Mouse (Mus musculus) right cerebral cortex, postnatal 25 days (tissue): ENCODE measurements around the gene Flvcr1.
A peak's percentile ranks its signal among the peaks of the same experiment; 100 is the strongest.
"Not testable (repeated sequence)": the region's sequence is repeated elsewhere in the genome, so short reads cannot be mapped to it uniquely, and the experiment has no call there.

ENCODE experiments used
- DNase-seq: peaks from one replicate; pipeline ENCODE4 v3.0.0; 2022

Gene Flvcr1

DNA sequence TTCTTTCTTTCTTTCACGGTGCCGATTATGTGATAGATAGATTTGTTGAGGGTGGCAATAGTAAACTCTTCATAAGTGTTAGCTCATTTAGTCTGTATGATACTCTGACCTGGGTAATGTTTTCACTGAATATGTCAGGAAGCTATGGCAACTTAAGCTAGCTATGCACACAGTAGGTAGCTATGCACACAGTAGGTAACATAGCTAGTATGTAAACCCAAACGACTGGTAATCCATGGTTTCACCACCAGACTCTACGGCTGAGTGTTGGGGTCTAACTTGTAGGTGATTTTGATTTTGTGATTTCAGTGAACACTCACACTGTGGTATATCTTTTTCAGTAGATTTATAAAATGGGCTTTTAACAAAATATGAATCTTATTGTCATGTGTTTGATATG is 12.0 kb upstream of the Flvcr1 start:
- no peak for DNase-seq

DNA sequence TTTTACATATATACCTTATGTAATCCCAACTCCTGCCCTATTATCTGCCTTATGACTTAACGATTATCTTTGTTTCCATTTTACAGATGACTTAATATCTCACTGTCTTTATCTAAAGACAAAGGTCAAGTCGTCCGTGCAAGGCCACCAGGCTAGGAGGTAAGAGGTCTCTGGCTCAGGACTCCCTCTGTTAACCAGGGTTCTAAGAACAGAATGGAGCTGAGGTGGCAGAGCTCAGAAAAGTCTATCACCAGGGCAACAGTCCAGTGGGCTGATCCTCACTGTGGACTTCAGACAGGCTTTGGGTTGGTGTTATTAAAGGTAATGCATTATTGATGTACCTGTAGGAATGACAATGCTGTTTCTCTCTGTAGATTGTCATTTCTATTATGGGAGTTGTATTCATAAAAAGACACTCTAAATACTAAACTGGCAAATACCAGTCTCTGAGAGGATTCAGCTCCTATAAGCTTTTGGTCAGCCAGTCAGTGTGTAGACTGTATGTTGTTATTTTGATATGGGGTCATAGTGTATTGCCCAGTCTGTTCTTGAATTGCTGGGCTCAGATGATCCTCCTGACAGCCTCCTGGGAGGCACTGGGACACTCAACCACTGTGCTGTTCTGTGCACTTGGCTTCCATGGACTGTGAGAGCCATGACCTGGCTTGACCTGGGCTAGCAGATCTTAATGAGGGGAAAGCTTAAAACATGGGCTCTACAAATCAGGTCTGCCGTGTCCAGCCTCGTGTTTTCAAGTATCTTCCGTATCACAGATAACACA is 10.8 kb upstream of the Flvcr1 start, which contains the start of gene Spata45:
TSS of gene Spata45 (plus strand) at position 86 of the 781 bp plus-strand sequence.
- no peak for DNase-seq

DNA sequence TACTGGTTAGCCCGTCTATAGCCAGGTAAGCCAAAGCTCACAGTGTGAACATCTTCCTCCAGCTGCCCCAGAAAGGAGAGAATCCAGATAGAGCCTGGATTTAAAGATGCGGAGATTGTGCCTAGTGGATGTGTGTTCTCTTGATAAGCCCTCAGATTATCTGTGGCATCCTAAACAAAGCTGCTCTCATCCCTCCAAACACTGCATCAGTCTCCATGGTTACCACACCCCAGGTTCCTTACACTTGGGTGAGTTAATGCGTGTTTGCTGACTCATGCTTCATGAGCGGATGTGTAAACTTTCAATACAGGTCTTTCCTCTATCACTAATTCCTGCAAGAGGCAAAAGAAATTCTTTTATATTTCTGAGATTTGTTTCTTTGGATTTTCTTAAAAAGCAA is 9.7 kb upstream of the Flvcr1 start:
- no peak for DNase-seq

DNA sequence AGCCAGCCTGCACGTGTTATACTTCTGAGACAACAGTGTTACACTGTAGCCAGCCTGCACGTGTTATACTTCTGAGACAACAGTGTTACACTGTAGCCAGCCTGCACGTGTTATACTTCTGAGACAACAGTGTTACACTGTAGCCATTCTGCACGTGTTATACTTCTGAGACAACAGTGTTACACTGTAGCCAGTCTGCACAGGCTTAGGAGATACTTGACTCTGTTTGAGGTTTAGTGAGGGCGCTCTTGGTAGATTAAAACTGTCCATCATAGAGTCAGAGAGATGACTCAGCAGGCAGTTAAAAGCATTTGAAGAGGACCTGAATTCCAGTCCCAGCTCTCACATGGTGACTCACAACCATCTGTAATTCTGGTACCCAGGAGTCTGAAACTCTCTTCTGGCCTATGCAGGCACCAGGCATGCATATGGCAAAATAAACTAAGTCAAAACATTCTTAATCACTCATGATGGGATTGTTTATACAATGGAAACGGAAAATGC is 5.0 kb upstream of the Flvcr1 start:
- DNase-seq = not testable (repeated sequence)

DNA sequence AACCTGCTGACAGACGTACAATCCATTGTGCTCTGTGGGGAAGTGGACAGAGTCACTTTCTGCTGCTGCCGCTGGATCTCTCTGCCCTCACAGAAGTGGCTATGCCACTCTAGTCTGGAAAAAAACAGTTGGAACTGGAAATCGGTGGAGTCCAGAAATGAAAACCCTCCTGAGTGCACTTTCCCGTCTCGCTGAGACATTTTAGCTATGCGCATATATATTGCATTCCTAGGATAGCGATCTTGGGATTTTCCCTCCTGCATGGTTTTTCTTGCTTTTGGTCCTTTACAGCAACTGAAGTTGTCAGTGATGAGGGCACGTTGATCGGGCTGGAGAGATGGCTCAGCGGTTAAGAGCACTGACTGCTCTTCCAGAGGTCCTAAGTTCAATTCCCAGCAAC is 4.2 kb upstream of the Flvcr1 start:
- no peak for DNase-seq

DNA sequence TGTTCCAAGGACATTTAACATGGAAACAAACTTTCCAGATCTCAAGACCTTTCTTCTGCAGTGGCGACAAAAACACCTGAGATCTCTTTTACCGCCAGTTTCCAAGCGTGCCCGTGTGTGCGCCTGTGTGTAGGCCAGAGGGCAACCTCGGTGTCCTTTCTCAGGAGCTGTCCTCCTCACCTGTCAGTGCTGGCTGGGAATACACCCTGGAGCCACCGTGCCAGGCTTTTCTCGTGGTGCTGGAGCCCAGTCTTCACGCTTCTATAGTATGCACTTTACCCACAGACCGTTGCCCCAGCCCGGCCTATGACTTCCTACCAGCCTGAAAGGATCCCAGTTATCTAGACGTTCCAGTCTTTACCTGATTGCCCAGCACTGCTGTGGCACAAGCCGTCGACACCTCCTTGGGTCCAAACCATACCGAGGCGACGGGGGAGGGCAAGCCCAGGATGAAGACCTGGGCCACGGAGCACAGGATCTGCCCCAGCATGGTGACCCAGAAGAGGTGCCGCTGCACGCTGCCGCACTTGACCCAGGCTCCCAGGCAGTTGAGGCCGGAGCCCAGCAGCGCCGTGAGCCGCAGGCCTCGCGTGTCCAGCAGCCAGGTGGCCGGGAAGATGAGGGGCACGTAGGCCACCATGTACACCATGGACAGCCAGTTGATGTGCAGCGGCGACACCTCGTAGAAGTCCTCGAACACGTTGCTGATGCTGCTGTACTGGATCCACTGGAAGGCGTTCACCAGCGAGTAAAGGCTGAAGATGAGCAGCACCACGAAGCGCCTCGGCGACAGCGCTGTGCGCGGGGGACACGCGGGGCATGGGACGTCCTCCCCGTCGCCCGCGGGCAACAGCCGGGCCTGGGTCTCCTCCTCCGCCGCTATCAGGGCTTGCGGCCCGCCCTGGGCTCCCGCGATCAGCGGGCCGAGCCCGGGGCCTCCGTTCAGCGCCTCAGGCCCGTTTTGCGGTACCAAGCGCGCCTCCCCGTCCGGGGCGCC is 644 bp downstream of the Flvcr1 start:
- no peak for DNase-seq

DNA sequence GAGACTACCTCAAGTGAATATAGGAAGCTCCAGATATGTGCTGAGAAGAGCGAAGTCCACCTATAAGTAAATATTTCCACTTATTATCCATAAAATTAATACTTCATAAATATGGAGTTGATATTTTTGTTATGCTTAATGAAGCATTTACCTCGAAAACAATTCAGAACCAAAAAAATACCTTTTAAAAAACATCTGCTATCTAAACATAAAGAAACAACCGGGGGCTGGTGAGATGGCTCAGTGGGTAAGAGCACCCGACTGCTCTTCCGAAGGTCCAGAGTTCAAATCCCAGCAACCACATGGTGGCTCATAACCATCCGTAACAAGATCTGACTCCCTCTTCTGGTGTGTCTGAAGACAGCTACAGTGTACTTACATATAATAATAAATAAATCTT is 2.2 kb downstream of the Flvcr1 start:
- not testable (repeated sequence) for DNase-seq

DNA sequence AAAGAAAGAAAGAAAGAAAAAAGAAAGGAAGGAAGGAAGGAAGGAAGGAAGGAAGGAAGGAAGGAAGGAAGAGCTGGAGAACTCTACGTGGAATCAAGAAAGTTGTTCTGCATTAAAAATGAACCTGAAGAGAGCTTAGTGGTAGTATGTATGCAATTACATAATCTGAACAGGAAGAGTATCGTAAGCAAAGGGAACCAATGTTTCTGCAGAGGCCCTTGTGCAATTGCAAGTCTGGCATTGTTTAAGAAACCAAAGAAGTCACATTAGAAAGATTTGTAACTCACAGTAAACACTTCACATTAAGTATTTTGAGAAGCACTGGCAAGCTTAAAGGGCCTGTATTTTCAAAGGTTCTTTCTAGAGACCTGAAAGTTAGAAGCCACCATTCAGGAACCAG is 2.8 kb downstream of the Flvcr1 start:
- no peak for DNase-seq

DNA sequence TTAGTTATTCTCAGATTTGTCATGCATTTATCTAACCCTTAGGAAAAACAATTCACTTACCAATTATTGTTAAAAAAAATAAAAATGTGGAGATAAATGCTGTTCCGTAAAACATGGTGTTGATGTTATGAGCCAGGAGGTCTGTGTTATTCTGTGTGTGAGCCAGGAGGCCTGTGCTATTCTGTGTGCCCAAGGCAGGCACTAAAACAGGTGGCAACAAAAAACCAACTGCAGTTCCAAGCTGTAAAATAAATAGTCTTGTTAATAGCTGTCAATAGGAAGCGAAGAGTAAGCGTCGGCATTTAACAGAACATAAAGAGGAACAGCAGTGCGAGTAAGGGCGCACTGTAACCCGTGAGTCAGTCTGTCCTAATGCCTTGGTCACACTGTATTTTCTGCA is 4.9 kb downstream of the Flvcr1 start:
- DNase-seq = no peak

DNA sequence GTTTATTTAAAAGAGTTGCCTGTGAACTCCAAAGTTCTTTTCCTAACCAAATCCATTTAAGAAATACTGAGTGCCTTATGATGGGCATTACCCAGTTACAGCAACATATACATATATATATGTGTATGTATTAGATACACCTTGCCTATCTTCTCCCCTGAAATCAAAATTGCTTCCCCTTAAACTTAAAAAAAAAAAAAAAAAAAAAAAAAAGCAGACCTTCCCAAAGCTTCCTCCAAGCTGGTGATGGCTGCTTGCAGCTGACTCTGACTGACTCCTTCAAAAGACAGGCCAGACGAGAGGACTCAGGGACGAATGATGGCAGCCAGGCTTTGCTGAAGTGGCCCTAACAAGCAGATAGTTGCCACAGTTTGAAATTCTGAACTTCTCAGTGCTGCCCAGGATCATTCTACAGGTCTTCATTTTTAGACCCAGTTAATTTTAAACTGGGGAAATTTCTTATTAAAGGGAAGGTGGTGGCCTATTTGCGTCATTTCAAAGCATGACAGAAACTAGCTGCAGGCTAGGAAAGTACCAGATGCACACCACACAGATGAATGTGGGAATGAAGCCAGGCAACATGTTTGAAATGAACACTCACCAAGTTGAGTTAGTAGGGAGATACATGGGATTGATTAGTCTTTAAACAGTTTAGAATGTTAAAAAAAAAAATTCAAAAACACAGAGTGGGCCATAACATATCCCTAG is 5.6 kb downstream of the Flvcr1 start:
- no peak for DNase-seq

DNA sequence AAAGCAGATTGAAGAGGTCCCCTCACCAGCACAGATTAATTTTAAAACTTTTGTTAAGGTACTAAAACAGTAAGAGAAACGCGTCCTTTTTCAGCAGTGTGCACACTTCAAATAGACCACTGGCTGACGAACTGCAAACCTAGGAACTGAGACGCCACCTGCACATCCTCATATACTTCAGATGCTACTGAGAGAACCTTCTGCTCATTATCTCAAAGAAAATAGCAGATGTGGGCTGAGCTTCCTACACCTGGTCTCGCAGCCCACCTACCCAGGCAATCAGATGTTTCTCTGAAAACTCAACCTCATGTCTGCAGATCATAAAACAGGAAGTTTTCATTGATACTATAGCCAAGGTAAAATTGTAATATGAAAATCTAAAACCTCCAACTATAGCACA is 6.2 kb downstream of the Flvcr1 start:
- DNase-seq = no peak

DNA sequence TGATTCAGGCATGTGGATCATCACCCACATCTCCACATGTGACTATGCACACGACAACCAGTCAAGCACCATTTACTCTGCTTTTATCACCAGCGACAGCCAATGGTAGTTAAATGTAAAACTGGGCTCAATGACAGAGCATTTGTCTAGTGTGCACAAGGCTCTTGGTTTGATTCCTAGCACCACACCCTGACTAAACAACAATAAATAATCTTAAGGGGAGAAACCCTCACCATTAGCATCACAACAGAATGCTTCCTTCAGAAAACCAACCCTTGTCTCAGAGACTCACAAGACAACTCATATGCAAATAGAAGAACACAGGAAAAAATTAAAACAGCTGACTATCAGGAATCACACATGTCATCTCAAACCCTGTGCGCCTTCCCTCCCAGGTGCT is 11.7 kb downstream of the Flvcr1 start:
- no peak for DNase-seq

DNA sequence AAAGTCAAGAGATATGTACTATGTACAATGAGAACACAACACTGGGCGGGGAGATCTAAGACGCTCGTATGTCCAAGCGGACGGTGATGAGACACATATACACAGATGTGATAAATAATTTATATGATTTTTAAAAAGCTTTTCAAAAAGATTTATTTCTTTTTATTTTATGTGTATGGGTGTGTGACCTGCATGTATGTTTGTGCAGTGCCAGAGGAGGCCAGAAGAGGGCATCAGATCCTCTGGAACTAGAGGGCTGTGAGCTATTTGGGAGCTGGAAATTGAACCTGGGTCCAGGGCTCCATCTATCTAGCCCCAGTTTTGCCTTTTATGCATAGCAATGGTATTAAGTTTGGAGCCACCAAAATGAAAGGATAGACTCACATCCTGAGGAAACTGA is 17.3 kb downstream of the Flvcr1 start:
- no peak for DNase-seq

DNA sequence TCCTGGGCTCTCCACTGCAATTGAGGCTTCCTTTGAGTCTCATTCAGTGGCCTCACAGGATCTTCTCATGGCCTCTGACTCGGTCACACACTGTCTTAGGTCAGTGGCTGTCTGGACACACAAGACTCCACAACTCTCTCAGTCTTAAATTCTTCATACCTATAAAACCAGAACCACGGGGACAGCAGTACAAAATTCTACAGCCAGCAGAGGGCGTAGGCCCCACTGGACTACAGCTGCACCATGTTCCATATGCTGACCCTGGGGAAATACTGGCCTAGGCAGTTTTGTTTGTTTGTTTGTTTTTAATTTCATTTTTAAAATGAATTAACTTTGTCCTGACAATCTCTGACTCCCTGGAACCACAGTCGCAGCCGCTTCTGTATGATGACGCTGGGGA is 23.8 kb downstream of the Flvcr1 start:
- no peak for DNase-seq

DNA sequence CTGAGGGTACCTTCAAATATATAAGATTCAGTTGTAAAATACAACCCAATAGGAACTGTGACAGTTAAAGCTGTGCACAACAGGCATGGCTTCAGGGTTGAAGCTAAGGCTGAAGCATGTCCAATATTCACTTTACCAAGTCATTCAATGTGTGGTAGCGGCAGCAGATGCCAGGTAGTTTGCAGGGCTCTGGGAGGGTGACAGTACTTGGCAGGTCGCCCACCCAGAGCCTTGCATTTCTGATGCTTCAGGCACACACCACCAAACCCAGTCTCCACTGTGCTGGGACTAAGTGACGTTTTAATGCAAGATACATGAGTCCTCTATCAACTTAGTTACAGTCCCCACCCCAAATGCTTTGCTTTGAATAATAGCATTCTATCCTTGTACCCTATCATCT is 25.3 kb downstream of the Flvcr1 start:
- no peak for DNase-seq

DNA sequence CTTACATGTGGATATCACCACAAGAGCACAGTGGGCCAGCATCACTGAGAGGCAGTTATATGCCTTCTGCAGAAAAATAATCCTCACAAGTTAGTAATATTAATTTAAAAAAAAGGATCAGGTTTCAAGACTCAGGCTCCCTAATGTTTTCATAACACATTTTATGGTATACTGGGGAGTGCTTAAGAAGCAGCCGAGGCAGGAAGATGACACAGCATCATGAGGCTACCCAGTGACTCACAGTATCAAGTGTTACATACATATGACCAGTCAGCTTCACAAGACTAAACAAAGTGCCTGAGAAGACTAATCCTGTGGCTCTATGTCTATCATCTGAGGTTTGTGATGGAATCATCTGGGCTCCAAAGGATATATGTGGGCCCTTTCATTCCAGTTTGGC is 27.9 kb downstream of the Flvcr1 start:
- no peak for DNase-seq

DNA sequence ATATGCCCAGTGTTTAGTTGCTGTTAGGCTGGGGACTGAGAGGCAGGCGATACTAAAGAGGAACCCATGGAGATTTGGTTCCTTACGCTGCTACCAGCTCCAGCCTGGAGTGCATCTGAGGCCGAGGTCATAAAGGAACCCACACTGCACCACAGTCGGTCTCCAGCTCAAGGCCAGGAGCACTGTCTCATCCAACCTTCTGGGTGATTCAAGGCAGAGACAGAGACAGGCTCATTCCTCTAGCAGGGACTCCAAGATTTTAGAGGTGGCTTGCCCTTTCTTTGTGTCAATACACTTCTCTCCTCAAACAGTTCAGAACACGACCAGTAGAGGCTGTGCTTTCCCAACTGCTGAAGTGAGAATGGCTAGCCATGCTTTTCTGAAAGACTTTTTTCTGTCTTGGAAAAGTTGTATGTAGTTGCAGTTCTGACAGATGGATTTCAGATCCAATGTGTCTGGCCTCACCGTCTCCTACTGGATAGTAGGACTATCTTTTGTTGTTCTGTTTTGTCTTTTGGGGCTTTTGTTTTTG is 29.5 kb downstream of the Flvcr1 start:
- DNase-seq = no peak

DNA sequence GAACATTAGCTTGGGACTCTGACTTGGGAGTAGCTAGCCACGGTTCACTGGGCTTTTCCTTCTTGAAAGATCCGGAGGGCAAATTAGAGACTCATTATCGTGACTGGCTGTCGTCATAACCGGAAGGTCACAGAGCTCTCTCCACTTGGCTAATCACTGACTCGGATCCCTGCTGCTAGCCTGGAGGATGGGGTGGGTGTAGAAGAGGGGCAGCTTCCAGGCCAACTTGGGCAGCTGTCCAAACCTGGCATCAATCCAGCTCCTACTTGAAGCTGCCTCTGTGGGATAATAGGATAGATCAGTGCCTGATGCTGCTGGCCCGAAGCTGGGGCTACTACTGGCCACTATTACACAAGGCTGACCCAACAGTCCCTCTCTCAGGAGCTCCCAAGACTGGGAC is 30.4 kb downstream of the Flvcr1 start:
- no peak for DNase-seq

DNA sequence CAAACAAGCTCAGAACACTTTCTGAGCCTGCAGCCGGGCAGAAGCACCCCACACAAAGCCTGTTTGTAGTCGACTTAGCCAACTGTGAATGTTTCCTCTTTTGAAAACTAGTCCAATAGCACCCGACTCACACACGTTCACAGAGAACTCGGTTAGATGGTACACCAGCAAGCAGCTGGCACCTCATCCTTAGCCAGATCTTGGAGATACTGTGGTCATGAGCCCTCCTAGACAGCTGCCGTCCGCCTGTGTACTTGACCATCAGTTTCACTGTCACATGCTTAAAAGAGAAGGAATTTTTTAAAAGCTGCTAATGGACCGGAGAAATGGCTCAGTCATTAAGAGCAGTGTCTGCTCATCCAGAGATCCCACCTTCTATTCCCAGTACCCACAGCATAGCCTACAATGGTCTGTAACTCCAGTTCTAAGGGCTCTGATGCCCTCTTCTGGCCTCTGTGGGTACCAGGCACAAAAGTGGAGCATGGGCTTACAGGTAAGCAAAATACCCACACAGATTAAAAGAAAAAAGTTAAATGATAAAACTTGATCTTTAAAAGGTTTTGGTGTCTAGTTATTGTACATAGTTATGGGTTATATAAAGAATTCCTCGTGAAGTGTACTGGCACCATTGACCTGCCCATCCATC is 36.4 kb downstream of the Flvcr1 start:
- DNase-seq = no peak

DNA sequence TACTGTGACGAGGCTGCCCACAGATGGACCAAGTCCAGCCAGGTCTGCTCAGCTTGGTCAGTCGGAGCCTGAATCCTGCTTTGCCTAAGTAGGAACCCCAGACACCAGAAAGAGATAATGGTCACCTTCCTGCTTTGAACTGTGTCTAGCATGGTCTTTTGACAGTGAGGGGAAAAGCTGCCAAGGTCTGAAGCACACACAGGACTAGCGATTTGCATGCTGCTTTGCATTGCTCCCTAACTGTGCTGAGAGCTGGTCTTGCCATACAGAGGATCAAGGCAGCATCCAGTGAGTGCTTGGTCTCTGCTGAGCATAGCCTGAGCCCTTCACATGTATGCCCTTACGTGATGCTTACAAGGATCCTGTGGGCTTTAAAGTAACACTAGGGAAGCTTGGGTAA is 44.5 kb downstream of the Flvcr1 start:
- no peak for DNase-seq

DNA sequence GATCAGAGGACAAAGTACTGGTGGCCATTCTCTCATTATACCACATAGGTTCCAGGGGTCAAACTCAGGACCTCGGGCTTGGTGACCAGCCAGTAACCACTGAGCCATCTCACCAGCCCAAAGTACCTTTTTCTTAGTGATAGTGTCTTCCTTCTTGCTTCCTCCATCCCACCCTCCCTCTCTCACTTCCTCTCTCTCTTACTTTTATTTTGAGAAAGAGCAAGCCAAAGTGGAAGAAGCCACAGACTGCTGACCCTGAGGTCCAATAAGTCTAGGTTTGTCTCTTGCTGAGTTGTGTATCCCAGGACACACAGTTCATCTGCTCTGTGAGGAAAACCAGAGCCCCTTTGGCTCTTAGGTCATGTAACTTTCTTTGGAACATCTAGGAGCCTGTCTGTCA is 45.5 kb downstream of the Flvcr1 start:
- no peak for DNase-seq

DNA sequence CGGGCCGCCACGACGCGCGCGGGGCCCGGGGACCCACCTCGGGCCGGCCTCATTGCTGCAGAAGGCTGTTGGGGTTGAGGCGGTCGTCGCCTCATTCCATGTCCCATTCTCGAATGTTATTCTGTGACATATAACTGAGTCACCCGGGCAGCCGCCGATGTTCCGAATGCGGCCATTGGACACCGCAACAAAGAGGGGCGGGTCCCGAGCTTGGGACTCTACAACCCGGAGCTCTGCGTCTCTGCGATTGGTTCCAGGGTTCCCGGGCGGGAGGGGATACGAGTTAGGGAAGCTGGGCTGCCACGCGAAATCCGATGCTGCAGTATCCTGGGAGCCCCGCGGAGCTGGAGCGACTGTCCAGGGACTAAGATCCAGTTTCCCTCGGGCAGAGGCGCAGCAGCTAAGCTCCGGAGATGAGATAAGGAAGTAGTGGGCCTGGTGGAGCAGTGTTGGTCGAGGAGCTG is 46.8 kb downstream of the Flvcr1 start, which contains the start of gene Vash2:
TSS of gene Vash2 (minus strand) at position 197 of the 464 bp plus-strand sequence.
- peak; percentile 61 for DNase-seq
